Mouse (Mus musculus): ENCODE results near the gene Trio. TPM values are rescaled to one million over a fixed set of nuclear protein-coding genes. Genes with fewer than 3 reads are reported as not detected.

The Trio gene
- polyA plus RNA-seq, 1 experiment from 2014 or later, result 42.1 TPM

DNA sequence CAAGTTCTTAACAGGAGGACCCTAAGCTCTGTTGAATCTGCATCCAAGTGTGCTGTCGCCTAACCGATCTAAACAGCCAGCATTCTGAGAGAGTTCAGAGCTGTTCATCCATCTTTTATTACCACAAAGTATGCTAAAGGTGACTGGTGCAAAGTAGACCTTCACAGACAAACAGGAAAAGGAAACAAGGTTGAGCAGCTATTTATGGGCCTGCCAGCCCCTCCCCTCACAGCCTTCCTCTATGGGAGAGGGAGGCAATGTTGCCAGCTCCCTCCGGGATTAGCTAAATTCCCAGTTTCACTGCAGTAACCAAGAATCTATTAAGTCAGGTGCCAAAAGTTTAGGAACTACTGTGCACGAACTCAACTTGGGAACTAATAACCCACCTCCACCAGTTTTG lies 24.3 kb downstream of the Trio start:
- WGBS, result 19% methylated on average over 4 of the region's 4 CpGs
- no peak overlapping the region for H3K4me3 ChIP-seq (ENCODE audit: low read length)
- no peaks in the 10 kb centered on the region for H3K27me3 ChIP-seq (ENCODE audit: control insufficient read depth, insufficient read depth, low read length)
- no peaks in the 10 kb centered on the region for H3K36me3 ChIP-seq (ENCODE audit: control insufficient read depth, insufficient read depth, low read length)
- H3K9me3 ChIP-seq (ENCODE audit: control insufficient read depth, low read length), result no peaks in the 10 kb centered on the region
- no peak overlapping the region for H3K27ac ChIP-seq (ENCODE audit: low read depth, low read length)
- H3K4me2 ChIP-seq (replicated peaks; ENCODE audit: low read depth, low read length), result no peak overlapping the region
- H3K4me1 ChIP-seq (ENCODE audit: control insufficient read depth, insufficient read depth, low read length), result peaks cover 47% of the 10 kb centered on the region
- no peak for ATAC-seq (ENCODE audit: low FRiP score, low TSS enrichment)
- H3K9ac ChIP-seq (ENCODE audit: low read depth, low read length), result no peak overlapping the region

DNA sequence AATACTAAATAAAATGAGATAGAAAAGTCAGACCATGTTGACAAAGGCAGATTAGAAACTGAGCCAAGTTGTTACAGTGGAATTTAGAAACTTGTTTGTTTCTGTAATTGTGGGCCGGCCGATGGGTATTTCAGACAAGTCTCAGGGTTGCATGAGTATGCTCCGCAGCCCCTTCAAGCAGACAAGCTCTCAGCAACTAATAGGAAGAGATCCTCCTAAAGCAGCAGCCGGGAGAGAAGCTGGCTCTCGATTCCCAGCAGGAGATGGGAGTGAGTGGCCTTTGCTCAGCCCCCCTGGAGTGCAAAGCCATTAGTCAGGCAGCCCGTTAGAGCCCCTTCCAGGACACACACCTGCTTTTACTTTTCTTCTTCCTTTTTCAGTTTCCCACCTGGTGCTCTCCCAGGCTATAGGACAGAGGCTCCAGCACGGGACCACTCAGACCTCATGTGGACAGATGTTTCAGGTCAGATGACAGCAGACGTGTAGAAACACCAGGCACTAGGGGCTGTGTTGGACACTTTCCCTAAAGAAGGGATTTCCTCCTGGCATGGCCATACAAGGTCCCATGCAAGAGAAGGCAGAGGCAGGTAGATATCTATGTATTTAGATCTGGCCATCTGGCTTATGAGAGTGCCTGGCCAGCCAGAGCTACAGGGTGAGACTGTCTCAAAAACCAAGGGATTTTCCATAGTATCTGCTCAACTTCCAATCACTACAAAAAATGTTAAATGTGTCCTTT lies 26.9 kb downstream of the Trio start:
- no peak overlapping the region for H3K9ac ChIP-seq (ENCODE audit: low read depth, low read length)
- H3K4me2 ChIP-seq (replicated peaks; ENCODE audit: low read depth, low read length), result no peak overlapping the region; the same call in 1 of the 2 replicates
- H3K27ac ChIP-seq (ENCODE audit: low read depth, low read length), result peak overlapping the region; percentile 59
- WGBS, result 7% methylated on average over 8 of the region's 8 CpGs
- no peaks in the 10 kb centered on the region for H3K9me3 ChIP-seq (ENCODE audit: control insufficient read depth, low read length)
- H3K4me1 ChIP-seq (ENCODE audit: control insufficient read depth, insufficient read depth, low read length), result peaks cover 47% of the 10 kb centered on the region
- no peaks in the 10 kb centered on the region for H3K27me3 ChIP-seq (ENCODE audit: control insufficient read depth, insufficient read depth, low read length)
- H3K4me3 ChIP-seq (ENCODE audit: low read length), result no peak overlapping the region
- no peaks in the 10 kb centered on the region for H3K36me3 ChIP-seq (ENCODE audit: control insufficient read depth, insufficient read depth, low read length)
- peak; percentile 26; the same call in 1 of the 2 replicates for ATAC-seq (ENCODE audit: low FRiP score, low TSS enrichment)

DNA sequence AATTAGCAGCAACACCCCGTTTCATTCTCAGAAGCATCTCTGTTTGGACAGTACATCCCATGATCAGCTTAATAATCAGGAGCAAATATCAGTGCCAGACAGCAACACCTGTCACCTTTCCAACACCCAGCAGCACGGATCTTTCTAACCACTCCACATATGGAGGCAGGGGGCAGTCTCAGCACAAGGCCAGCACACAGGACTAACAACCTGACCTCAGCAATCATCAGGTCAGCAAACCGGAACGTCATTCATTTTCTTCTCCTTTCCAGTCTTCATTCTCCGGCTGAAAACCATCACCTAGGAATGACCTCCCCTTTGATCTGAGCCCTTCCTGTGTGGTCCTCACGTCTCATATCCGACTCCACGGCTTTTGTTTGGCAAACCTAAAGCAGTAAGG lies 27.7 kb downstream of the Trio start:
- Histone ChIP-seq H3K27me3 (ENCODE audit: control insufficient read depth, insufficient read depth, low read length) (no peaks in the 10 kb centered on the region), H3K4me1 (ENCODE audit: control insufficient read depth, insufficient read depth, low read length) (peaks cover 53% of the 10 kb centered on the region), H3K27ac (ENCODE audit: low read depth, low read length) (0 out of 2 replicates have a peak overlapping the region, but pooled peaks have one; percentile 24), H3K9me3 (ENCODE audit: control insufficient read depth, low read length) (no peaks in the 10 kb centered on the region), H3K36me3 (ENCODE audit: control insufficient read depth, insufficient read depth, low read length) (no peaks in the 10 kb centered on the region), H3K4me2 (replicated peaks; ENCODE audit: low read depth, low read length) (no peak overlapping the region), H3K4me3 (ENCODE audit: low read length) (no peak overlapping the region), H3K9ac (ENCODE audit: low read depth, low read length) (no peak overlapping the region)
- no peak for ATAC-seq (ENCODE audit: low FRiP score, low TSS enrichment)
- WGBS, result 7% methylated on average over 8 of the region's 8 CpGs

DNA sequence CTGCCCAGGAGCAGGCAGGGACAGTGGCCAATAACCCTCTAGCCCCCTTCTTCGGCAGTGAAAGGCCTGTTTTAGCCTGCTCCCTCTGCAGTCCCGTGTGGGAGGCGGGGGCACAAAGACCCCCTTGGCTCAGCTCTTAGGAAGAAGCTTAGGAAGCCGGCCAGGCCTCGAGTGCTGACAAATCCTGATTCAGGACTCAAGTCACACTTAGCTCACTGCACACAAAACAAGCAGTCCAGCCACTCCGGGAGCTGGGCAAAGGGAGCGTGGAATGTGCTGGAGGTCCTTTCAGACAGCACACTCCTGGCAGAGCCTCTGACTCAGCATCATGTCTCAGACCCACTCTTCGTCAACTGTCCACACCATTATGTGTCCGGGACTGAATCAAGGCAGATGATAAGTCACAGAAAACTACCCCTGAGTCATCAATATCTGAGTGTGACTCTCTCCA lies 28.2 kb downstream of the Trio start:
- Histone ChIP-seq H3K9ac (ENCODE audit: low read depth, low read length) (peak overlapping the region; percentile 23; the same call in 1 of the 2 replicates), H3K4me1 (ENCODE audit: control insufficient read depth, insufficient read depth, low read length) (peaks cover 56% of the 10 kb centered on the region), H3K27me3 (ENCODE audit: control insufficient read depth, insufficient read depth, low read length) (no peaks in the 10 kb centered on the region), H3K27ac (ENCODE audit: low read depth, low read length) (no peak overlapping the region), H3K4me2 (replicated peaks; ENCODE audit: low read depth, low read length) (no peak overlapping the region), H3K9me3 (ENCODE audit: control insufficient read depth, low read length) (no peaks in the 10 kb centered on the region), H3K4me3 (ENCODE audit: low read length) (no peak overlapping the region), H3K36me3 (ENCODE audit: control insufficient read depth, insufficient read depth, low read length) (no peaks in the 10 kb centered on the region)
- WGBS, result 38% methylated on average over 9 of the region's 9 CpGs
- ATAC-seq (ENCODE audit: low FRiP score, low TSS enrichment), result no peak; the same call in 1 of the 2 replicates

DNA sequence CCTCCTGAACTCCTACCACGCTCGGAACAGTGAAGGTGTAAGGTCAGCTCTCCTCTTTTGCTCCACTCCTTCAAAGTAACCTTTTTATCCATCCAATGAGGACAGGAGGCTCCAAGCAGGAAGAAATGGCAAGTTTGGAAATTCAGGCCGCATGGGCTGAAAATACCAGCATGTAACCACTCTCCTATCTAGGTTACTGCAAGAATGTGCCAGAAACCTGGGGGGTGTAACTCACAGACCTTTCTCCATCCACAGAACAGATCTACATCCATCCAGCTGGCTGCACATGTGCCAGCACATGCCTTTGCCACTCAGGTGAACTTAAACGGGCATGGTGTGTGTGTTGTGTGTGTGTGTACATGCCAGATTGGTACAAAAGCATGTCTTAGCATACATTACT lies 28.9 kb downstream of the Trio start:
- Histone ChIP-seq H3K27ac (ENCODE audit: low read depth, low read length) (no peak overlapping the region), H3K9me3 (ENCODE audit: control insufficient read depth, low read length) (no peaks in the 10 kb centered on the region), H3K27me3 (ENCODE audit: control insufficient read depth, insufficient read depth, low read length) (no peaks in the 10 kb centered on the region), H3K36me3 (ENCODE audit: control insufficient read depth, insufficient read depth, low read length) (no peaks in the 10 kb centered on the region), H3K9ac (ENCODE audit: low read depth, low read length) (no peak overlapping the region), H3K4me3 (ENCODE audit: low read length) (no peak overlapping the region), H3K4me1 (ENCODE audit: control insufficient read depth, insufficient read depth, low read length) (peaks cover 58% of the 10 kb centered on the region), H3K4me2 (replicated peaks; ENCODE audit: low read depth, low read length) (no peak overlapping the region)
- WGBS, result 91% methylated on average over 4 of the region's 4 CpGs
- no peak for ATAC-seq (ENCODE audit: low FRiP score, low TSS enrichment)

DNA sequence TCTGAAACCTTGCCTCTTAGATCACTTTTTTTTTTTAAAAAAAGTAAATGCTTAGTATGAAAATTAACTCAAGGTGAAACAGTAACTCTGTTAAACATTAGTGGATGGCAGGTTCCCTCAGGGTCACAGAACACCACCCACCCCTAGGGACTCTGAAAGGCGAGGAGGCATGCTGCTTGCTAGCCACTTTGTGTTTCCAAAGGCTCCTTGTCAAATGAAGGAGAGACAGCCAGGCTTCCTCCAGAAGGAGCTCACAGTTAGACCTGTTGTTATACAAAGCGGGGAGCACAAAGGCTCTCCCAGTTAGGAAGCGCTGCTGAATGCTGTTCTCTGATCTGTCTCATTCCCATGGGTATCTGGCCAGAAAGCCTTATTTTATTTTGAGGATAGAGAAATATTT lies 30.2 kb downstream of the Trio start:
- Histone ChIP-seq H3K4me2 (replicated peaks; ENCODE audit: low read depth, low read length) (no peak overlapping the region), H3K36me3 (ENCODE audit: control insufficient read depth, insufficient read depth, low read length) (no peaks in the 10 kb centered on the region), H3K27ac (ENCODE audit: low read depth, low read length) (peak overlapping the region; percentile 44; the same call in 1 of the 2 replicates), H3K4me1 (ENCODE audit: control insufficient read depth, insufficient read depth, low read length) (peaks cover 70% of the 10 kb centered on the region), H3K4me3 (ENCODE audit: low read length) (0 out of 2 replicates have a peak overlapping the region, but pooled peaks have one; percentile 1), H3K27me3 (ENCODE audit: control insufficient read depth, insufficient read depth, low read length) (no peaks in the 10 kb centered on the region), H3K9ac (ENCODE audit: low read depth, low read length) (no peak overlapping the region), H3K9me3 (ENCODE audit: control insufficient read depth, low read length) (no peaks in the 10 kb centered on the region)
- ATAC-seq (ENCODE audit: low FRiP score, low TSS enrichment), result no peak
- 56% methylated on average over 3 of the region's 3 CpGs for WGBS

DNA sequence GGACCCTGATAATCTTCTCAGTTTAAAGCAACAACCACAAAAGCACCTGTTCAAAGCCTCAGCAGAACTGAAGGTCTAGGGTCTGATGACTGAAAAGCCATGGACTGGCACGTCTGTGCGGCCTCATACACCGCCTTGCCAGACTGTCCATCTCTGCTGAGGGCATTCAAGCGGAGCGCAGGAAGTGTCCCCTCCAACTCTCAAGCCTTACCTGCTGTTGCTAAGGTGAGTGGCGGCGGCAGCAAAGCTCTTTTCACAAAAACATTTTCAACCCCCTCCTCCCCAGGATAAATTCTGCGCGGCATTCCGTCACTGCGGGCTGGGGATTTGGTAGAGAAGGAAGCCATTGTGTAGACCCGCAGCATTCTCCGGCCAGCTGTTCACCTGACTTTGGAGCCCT lies 30.8 kb downstream of the Trio start:
- Histone ChIP-seq H3K36me3 (ENCODE audit: control insufficient read depth, insufficient read depth, low read length) (no peaks in the 10 kb centered on the region), H3K9me3 (ENCODE audit: control insufficient read depth, low read length) (no peaks in the 10 kb centered on the region), H3K27ac (ENCODE audit: low read depth, low read length) (peak overlapping the region; percentile 44; the same call in 1 of the 2 replicates), H3K4me1 (ENCODE audit: control insufficient read depth, insufficient read depth, low read length) (peaks cover 73% of the 10 kb centered on the region), H3K27me3 (ENCODE audit: control insufficient read depth, insufficient read depth, low read length) (no peaks in the 10 kb centered on the region), H3K4me2 (replicated peaks; ENCODE audit: low read depth, low read length) (peak overlapping the region; percentile 5; the same call in 1 of the 2 replicates), H3K9ac (ENCODE audit: low read depth, low read length) (no peak overlapping the region), H3K4me3 (ENCODE audit: low read length) (peak overlapping the region; percentile 1; the same call in 1 of the 2 replicates)
- ATAC-seq (ENCODE audit: low FRiP score, low TSS enrichment), result no peak
- WGBS, result 56% methylated on average over 13 of the region's 13 CpGs

DNA sequence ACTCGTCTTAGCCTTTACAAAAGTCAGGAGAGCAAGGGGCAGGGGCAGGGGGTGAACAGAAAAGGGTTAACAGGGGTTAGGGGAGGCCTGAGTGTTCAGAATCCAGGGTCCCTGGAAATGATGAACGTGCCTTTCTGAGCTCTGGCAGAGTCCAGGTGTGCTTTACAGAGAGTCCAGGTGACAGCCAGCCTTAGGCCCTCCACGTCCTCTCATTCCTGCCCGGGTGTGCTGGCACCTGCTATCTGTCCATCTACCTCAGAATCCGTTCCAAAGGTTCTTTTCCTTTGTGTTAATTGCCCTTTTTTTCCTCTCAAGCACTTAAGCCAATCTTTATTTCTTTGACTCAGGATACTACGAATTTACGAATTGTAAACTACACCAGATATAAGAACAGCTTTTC lies 32.1 kb downstream of the Trio start:
- Histone ChIP-seq H3K36me3 (ENCODE audit: control insufficient read depth, insufficient read depth, low read length) (no peaks in the 10 kb centered on the region), H3K4me1 (ENCODE audit: control insufficient read depth, insufficient read depth, low read length) (peaks cover 72% of the 10 kb centered on the region), H3K9ac (ENCODE audit: low read depth, low read length) (no peak overlapping the region), H3K4me2 (replicated peaks; ENCODE audit: low read depth, low read length) (peak overlapping the region; percentile 12), H3K27ac (ENCODE audit: low read depth, low read length) (no peak overlapping the region), H3K27me3 (ENCODE audit: control insufficient read depth, insufficient read depth, low read length) (no peaks in the 10 kb centered on the region), H3K9me3 (ENCODE audit: control insufficient read depth, low read length) (no peaks in the 10 kb centered on the region), H3K4me3 (ENCODE audit: low read length) (no peak overlapping the region)
- WGBS, result 52% methylated on average over 7 of the region's 7 CpGs
- ATAC-seq (ENCODE audit: low FRiP score, low TSS enrichment), result no peak

DNA sequence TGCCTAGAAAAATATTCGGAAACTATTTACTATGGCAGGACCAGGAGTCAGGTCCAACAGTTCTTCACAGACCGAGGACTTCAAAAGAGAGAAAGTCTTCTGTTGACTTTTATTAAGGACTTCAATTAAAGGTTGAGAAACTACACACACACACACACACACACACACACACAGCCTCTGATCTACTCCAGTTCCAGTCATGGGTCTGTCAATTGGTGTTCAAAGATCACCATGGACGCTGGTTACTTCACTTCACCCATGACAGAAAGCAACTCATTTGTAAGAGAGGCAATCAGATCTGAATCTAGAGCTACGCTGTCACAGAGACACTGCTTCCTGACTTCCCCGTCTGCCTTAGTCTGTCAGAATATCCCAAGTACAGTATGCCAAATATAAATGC lies 33.1 kb downstream of the Trio start:
- no peaks in the 10 kb centered on the region for H3K36me3 ChIP-seq (ENCODE audit: control insufficient read depth, insufficient read depth, low read length)
- H3K9me3 ChIP-seq (ENCODE audit: control insufficient read depth, low read length), result no peaks in the 10 kb centered on the region
- no peak overlapping the region for H3K4me3 ChIP-seq (ENCODE audit: low read length)
- 0 out of 2 replicates have a peak, but pooled peaks have one; percentile 3 for ATAC-seq (ENCODE audit: low FRiP score, low TSS enrichment)
- peaks cover 62% of the 10 kb centered on the region for H3K4me1 ChIP-seq (ENCODE audit: control insufficient read depth, insufficient read depth, low read length)
- no peaks in the 10 kb centered on the region for H3K27me3 ChIP-seq (ENCODE audit: control insufficient read depth, insufficient read depth, low read length)
- WGBS, result 23% methylated on average over 5 of the region's 5 CpGs
- no peak overlapping the region for H3K9ac ChIP-seq (ENCODE audit: low read depth, low read length)
- H3K4me2 ChIP-seq (replicated peaks; ENCODE audit: low read depth, low read length), result no peak overlapping the region
- H3K27ac ChIP-seq (ENCODE audit: low read depth, low read length), result no peak overlapping the region

All from kidney, embryonic 14.5 days (tissue).